Mouse (Mus musculus) E14TG2a.4 (cell line): ENCODE measurements around the gene Arpc4.

Experiments
- CTCF ChIP-seq: conservative IDR thresholded peaks from 2 replicates; pipeline ENCODE4 v1.5.1; 2014; ENCODE audit warnings: low read length
- POU5F1 ChIP-seq: IDR thresholded peaks from 2 replicates; pipeline ENCODE4 v1.6.1; 2014; ENCODE audit warnings: low read length, borderline replicate concordance

GRCm38 (mm10) chr6:113433661-113434060 lies 55.7 kb downstream of the Arpc4 start:
- TF ChIP-seq CTCF (no peak), POU5F1 (no peak)
